Mouse (Mus musculus) CH12F3 (cell line): ENCODE measurements around the gene Bcl11b.

Experiments
- in situ Hi-C: fragments of 300-500 bp; cut with MboI; formaldehyde crosslinking; loops from 2 replicates; pipeline ENCODE4 v1.14.3; 2020; ENCODE audit warnings: low sequenced_read_pairs

The Bcl11b gene

GRCm38 (mm10) chr12:107974504-107974903, 28.9 kb downstream of the Bcl11b start:
- in situ Hi-C loops = no loop called here

- in situ Hi-C loops = no loop called here
Measured at GRCm38 (mm10) chr12:107973556-107974140, 29.8 kb downstream of the Bcl11b start.

- in situ Hi-C loops = no loop called here
Measured at GRCm38 (mm10) chr12:107971081-107971780, 32.2 kb downstream of the Bcl11b start.

GRCm38 (mm10) chr12:107970637-107971036, 32.8 kb downstream of the Bcl11b start:
- in situ Hi-C loops = no loop called here

GRCm38 (mm10) chr12:107969841-107970371, 33.5 kb downstream of the Bcl11b start:
- in situ Hi-C loops = no loop called here

GRCm38 (mm10) chr12:107969126-107969525, 34.3 kb downstream of the Bcl11b start:
- in situ Hi-C loops = no loop called here

- in situ Hi-C loops = no loop called here
Measured at GRCm38 (mm10) chr12:107968331-107968730, 35.1 kb downstream of the Bcl11b start.

GRCm38 (mm10) chr12:107967026-107967425, 36.4 kb downstream of the Bcl11b start:
- in situ Hi-C loops = no loop called here

- in situ Hi-C loops = no loop called here
Measured at GRCm38 (mm10) chr12:107965103-107965502, 38.3 kb downstream of the Bcl11b start.

- in situ Hi-C loops = no loop called here
Measured at GRCm38 (mm10) chr12:107964396-107965085, 38.9 kb downstream of the Bcl11b start.

- in situ Hi-C loops = no loop called here
Measured at GRCm38 (mm10) chr12:107962852-107963251, 40.5 kb downstream of the Bcl11b start.

GRCm38 (mm10) chr12:107961843-107962242, 41.6 kb downstream of the Bcl11b start:
- in situ Hi-C loops = no loop called here

- in situ Hi-C loops = no loop called here
Measured at GRCm38 (mm10) chr12:107960789-107961491, 42.5 kb downstream of the Bcl11b start.

- in situ Hi-C loops = no loop called here
Measured at GRCm38 (mm10) chr12:107960365-107960764, 43.0 kb downstream of the Bcl11b start.

GRCm38 (mm10) chr12:107959872-107960271, 43.5 kb downstream of the Bcl11b start:
- in situ Hi-C loops = no loop called here

- in situ Hi-C loops = no loop called here
Measured at GRCm38 (mm10) chr12:107953044-107953684, 50.2 kb downstream of the Bcl11b start.

- in situ Hi-C loops = no loop called here
Measured at GRCm38 (mm10) chr12:107952318-107952724, 51.1 kb downstream of the Bcl11b start.

GRCm38 (mm10) chr12:107950667-107951179, 52.7 kb downstream of the Bcl11b start:
- in situ Hi-C loops = no loop called here

GRCm38 (mm10) chr12:107949416-107949815, 54.0 kb downstream of the Bcl11b start:
- in situ Hi-C loops = no loop called here

- in situ Hi-C loops = no loop called here
Measured at GRCm38 (mm10) chr12:107942100-107942499, 61.3 kb downstream of the Bcl11b start.
